Mouse (Mus musculus): Measurements from ENCODE around the gene Guca1b.
"Not testable (repeated sequence)": the region's sequence is repeated elsewhere in the genome, so short reads cannot be mapped to it uniquely, and the experiment has no call there.

Gene Guca1b

DNA sequence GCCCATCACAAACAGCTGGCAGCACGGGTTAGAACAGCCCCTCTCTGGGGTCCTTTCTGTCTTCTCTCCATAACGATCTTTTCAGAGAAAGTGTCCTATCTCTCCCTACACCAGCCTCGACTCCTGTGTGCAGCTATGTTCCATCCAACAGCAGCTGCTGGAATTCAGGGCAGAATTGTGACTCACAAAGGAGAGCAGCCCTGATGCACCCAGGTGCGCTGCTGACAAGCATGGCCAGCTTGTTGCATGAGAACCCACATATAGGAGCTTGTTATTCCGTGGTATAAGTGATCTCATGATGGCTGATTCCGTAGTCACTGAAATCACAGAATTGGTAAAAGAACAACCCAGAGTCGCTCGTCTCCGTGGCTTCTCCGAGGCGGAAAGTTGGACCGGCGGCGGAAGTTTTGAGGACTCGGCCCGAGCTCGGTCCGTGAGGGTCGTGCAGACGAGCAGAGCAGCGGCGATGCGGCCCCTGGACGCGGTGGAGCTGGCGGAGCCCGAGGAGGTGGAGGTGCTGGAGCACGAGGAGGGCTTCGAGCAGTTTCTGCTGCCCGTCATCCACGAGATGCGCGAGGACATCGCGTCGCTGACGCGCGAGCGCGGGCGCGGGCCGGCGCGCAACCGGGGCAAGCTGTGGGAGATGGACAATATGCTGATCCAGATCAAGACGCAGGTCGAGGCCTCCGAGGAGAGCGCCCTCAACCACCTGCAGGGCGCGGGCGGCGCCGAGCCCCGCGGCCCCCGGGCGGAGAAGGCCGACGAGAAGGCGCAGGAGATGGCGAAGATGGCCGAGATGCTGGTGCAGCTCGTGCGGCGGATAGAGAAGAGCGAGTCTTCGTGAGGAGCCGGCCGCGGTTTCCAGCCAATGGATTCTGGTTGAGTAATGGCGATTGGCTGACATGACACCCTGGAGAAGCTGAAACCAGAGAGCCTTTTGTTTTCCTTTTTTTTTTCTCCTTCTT is 25.0 kb downstream of the Guca1b start:
- not testable (repeated sequence) for DNase-seq (ENCODE audit: low read depth, low spot score)

DNA sequence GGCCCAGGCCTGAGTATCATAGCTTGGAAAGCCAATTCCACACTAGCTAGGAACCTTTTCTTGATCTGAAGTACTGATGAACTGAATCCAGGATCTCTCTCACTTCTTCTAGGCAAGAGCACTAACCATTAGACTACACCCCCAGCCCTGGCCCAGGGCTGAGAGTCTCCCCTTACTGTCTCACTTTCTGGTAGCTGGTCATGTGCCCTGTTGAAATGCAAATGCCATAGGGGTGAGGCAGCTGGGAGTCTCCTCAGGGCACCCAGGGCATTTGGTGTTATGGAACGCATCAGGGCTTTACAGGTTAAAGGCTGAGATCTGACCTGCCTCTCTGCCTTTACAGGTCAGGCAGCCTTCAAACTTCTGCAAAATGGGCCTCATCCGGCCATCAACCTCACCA is 35.0 kb downstream of the Guca1b start:
- no peak for DNase-seq (ENCODE audit: low read depth, low spot score)

DNA sequence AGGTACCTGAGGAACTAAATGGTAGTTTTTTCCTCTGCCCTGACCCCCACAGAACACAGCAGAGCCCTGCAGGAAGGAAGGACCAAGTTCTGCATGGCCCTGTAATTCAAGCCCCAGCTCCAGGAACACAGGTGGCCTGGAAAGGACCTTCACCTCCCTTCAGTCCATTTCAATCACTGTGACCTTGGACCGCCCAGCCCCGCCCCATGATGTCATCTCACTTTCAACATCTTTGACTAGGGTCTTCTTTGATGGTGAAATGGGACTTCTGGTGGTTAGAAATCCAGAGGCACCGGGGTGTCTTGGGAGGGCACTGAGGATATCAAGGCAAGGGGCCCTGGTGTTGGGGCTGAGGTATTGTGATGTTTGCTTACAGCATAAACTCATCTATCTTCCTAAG is 36.4 kb downstream of the Guca1b start:
- no peak for DNase-seq (ENCODE audit: low read depth, low spot score)

DNA sequence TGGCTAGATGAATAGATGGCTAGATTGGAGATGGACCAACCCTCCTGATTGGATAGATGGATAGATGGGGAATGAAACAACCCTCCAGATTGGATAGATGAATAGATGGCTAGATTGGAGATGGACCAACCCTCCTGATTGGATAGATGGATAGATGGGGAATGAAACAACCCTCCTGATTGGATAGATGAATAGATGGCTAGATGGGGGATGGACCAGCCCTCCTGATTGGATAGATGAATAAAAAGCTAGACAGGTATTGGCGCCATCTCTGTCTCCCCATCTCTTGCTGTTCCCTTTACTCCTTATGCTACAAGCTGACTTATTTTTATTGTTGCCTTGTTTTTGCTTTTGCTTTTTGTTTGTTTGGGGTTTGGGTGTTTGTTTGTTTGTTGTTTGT is 37.4 kb downstream of the Guca1b start:
- not testable (repeated sequence) for DNase-seq (ENCODE audit: low read depth, low spot score)

DNA sequence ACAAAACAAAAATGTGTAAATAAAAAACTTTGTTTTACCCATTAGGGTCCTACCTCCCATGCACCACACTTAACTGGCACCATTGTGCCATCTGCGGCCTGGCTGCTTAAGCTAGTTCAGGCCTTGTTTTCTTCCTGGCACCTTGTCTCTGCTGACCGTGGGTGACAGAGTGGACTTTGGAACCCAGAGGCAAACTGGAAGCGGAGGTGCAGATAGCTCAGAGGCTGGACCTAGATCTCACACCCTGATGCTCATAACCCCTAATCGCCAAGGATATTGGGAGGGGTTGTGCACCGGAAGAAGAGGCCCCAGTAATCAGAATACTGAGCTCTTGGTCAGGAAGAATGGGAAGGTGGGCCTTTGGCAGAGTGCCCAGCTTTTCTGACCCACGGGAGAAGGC is 39.0 kb downstream of the Guca1b start:
- no peak for DNase-seq (ENCODE audit: low read depth, low spot score)

DNA sequence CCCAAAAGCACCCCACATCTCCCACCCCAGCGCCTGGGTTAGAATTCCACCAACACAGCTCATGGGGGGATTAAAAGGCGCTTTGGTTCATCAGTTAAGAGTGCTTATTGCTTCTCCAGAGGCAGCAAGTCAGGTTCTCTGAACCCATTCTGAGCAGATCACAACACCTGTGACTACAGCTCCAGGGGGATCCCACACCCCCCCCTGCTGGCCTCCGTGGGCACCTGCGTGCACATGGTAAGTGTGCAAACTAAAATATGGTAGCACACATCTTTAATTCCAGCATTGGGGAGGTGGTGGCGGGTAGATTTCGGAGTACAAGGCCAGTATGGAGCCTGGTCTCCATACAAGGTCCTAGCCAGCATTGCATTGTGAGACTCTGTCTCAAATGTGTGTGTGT is 42.1 kb downstream of the Guca1b start:
- no peak for DNase-seq (ENCODE audit: low read depth, low spot score)

DNA sequence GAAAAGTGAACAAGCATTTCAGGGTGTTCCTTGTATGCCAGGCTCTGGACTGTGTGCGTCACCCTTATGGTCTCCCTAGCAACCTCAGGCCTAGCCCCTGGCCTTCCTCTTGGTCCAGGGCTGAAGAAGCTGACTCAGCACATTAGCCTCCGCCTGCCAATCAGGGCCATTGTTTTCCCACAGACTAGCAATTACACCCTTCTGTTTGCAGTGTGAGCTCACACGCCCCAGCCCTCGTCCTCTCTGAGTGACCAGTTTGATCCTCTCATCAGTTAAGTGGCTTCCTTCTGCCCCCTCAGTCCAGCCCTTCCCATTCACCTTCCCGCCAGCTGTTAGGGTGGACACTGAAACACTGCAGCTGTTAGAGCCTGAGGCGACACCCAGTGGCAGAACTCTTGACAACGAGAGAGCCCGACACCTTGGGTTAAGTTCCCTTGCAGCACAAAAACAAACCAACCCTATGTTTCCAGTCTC is 43.7 kb downstream of the Guca1b start:
- no peak for DNase-seq (ENCODE audit: low read depth, low spot score)

DNA sequence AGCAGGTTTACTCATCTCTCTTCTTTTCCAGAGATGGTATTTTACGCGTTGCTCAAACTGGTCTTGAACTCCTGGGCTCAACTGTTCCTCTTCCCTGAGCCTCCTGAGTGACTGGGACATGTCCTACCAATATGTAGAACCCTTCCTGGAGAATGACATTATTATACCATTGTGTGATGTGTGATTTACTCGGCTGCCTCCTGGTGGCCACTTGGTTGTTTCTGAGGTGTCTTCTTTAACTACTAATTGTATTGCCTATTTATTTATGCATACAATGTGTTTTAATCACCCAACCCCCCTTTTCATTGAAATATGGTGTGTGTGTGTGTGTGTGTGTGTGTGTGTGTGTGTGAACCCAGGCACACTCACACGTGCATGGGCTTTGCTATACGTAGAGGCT is 45.6 kb downstream of the Guca1b start:
- DNase-seq (ENCODE audit: low read depth, low spot score) = no peak

DNA sequence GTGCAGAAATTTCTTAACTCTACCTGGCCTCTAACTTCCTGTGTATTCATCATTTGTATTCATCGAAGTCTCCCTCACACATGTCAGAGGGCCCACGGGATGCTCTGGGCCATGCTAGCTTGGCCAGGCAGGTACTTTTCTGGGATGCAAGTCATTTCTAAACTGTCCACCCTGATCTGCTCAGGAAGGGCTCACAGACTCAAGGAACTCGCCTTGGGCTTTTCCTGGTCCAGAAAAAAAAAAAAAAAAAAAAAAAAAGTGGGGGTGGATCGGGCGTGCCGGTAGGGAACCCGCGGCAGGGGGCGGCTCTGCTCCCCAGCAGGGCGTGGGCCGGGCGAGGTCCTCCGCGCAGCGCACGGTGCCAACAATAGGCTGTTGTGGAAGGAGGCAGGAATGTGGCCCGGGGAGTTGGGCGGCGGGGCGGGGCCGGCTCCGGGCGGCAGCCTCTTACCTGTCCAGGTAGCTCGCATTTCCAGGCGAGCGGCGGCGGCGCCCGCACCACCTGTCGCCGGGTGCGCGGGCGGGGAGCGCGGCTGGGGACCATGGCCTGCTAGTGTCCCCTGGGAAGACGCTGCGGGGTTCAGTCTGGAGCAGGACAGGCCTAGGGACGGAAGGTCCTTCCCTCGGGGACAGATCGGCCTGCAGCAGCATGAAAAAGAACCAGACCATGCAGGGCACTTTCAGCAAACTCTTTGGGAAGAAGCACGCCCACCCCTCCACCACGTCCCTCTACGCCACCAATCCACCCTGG is 51.1 kb downstream of the Guca1b start, which contains the start of gene AI661453:
AI661453 (plus strand) TSS at position 460 of the 751 bp plus-strand sequence.
- DNase-seq (ENCODE audit: low read depth, low spot score) = no peak

DNA sequence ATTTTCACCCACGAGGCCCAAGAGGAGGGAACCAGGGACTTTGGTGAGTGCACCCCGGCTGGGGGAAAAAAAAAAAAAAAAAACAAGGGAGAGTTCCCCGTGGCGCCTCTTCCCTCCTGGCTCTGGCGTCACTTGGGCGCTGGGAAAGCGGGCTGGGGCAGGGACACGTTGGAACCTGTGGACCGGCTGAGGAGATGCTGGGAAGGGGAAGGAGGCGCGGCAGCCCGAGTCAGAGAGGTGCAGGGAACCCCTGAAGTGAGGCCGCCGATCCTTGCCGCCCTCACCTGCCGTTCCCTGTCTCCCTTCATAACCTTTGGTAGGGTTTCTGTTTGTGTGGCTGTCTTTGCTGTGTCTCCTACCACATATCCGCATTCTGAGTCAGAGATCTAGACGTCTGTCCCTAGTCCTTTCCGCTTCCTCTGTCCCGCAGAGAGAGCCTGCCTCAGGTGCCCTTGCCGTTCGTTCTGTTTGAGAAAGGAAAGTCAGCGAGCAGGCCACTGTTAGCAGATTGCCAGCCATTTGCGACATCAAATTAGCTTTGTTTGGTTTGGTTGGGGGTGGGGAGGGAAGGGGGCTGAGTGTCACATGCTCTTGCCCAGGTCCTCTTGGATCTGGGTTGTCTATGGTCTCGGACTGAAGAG is 51.8 kb downstream of the Guca1b start, which contains the start of gene 1700001C19Rik:
1700001C19Rik (minus strand) TSS at position 470 of the 641 bp plus-strand sequence.
- DNase-seq (ENCODE audit: low read depth, low spot score) = no peak

DNA sequence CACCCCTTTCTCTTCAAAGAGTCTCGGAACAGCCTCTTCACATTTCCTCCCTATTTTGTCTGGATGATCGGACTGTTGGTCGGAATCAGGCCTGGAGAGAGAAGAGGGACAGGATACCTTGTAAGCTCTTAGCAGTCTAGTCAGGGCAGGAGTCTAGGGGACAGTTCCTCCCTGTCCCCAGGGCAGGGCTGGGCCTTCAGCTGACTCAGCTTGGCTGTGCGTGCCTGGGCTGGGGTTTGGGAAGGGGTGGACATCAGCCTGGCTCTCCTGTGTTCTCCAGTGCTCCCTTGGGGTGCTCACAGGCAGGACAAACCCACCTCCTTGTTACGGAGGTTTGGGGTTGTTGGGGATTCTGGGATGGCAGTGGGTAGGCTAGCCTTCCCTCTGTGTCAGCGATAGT is 53.4 kb downstream of the Guca1b start:
- no peak for DNase-seq (ENCODE audit: low read depth, low spot score)

DNA sequence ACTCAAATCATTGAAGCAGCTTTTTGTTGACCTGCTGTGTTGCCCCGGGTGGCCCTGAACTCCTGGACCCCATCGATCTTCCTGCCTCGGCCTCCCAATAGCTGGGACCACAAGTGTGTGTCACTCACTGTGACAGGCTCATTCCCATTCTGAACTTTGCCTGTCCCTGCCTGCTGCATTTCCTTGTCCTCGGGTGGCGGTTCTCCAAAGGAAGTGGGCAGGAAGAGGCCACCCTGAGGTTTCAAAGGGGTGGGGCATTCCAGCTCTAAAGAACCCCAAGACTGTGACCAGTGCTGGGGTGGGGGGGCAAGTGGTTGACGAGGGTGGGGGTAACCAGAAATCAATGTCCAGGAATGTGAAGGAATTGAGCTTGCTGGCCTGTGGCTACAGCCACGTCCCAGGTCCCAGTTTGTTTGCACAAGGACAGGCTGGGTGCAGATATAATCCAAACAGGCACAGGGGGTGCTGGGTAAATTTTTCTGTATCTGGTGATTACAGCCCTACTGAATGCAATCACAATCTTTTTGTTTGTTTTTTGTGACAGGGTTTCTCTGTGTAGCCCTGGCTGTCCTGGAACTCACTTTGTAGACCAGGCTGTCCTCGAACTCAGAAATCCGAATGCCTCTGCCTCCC is 54.3 kb downstream of the Guca1b start:
- DNase-seq (ENCODE audit: low read depth, low spot score) = no peak

DNA sequence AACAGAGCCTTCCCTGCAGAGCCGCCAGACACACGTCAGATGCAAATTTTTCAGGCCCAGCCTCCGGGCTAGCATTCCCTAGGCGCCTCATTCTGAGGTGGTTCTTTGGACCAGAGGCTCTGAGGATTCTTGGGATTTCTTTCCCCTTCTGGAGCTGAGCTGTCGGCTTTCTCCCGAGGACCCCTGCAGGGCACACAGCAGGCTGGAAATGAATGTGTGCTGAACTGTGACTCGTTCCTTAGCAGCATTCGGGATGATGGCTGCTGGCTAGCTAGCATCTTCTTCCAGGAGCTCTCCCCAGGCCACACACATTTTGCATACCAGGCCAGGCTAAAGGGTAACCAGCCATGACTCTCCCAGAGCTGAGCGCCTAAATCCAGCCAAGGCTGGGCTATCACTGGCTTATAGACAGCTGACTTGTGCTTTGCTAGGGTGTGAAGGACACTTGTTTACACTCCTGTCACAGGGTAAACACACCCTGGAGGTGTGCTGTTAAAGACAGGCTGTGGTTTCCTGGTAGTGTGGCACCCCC is 55.2 kb downstream of the Guca1b start:
- DNase-seq (ENCODE audit: low read depth, low spot score) = no peak

DNA sequence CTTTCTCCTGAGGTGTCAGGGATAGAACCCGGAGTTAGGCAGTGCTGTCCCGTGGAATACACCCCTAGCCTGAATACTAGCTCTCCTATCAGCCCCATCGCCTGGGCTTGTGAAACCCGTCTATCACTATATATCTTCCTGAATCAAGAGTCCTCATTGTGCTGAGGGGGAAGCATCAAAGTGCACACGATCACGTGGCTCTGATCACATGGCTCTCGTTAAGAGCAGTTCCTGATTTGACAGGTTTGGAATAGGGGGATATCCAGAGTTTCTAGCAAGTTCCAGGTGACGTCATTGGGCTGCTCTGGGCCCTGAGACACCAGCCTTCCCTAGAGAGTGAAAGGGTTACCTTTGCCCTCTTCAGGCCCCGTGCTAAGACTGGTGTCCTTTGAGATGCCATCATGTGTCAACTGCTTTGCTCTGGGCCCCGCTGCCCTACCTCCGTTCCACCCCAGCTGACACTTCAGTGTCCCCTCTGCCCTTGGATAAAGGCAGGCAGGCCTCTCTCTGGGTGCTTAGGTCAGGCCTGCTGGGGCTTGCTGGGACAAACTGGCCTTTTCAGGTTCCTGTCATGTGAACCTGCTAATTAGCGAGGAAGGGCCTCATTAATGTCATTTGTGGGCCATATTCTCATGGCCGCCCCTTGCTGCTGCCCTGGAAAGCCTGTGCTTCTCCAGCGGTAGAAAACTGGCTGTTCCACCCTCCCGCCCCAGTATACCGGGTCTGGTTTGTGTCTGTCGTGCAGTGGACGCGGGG is 56.3 kb downstream of the Guca1b start:
- no peak for DNase-seq (ENCODE audit: low read depth, low spot score)

DNA sequence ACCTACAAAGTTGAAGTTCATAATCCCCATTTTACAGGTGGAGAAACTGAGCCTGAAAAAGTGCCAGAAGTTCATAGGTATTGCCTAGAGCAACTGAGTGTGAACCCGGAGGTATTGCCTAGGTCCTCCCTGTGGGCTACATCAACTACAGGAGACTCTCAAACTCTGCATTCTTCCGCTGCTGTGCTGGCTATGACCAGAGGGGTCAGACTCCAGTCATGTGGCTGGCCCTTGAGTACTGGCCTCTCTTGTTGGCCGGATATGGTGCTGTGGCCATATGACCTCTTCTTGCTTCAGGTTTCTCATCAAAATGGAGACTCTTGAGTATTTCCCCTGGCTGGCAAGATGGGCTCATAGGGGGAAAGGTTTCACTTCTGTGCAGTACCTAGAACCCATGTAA is 57.1 kb downstream of the Guca1b start:
- DNase-seq (ENCODE audit: low read depth, low spot score) = no peak
